In the genomic region with DNA sequence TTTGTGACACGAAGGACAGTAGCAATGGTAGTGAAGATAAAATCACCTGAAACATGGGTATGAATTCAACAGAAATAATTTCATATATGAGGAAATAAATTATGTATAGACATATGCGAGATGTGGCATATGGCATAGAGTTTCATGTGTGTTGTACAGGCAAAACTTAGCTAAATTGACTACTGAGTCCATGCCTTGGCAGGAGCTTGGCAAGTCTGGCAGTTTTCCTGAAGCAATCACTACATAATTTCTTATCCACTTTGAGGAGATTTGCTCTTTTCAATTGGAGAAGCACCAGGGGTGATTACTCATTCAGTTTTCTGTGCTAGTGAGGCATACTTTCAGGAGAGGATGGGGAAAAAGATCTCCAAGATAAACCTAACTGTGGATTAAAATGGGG, we compare ENCODE assay signal across 27 mouse cellular contexts.
A peak's percentile ranks its signal among the peaks of the same experiment; 100 is the strongest.
DNase-seq lines count a peak whose midpoint lies in the region; ATAC-seq and TF ChIP-seq lines count a peak whose summit lies in the region.
"Had no signal": no experiment of that assay in that cellular context is flagged by ENCODE, and none has a peak within 500 bp of the region (broad histone marks: within the 10 kb centered on the region; RNA-seq: fewer than 3 reads in every experiment).

No protein-coding gene starts in this region.

- ATAC-seq in forebrain, embryonic 15.5 days (replicated peaks) = peak; percentile 76; the same call in 1 of the 2 replicates
- no peak for ATAC-seq in forebrain, embryonic 12.5 days (ENCODE audit: low FRiP score)
- ATAC-seq: CD4-positive, CD25-positive, alpha-beta regulatory T cell, adult 4 months; hindbrain, embryonic 16.5 days; intestine, embryonic 15.5 days had no signal

- no peaks in the 10 kb centered on the region for H3K27me3 ChIP-seq in forebrain, embryonic 15.5 days
- no peaks in the 10 kb centered on the region for H3K27me3 ChIP-seq in forebrain, embryonic 12.5 days
- H3K27me3 ChIP-seq: embryonic facial prominence, embryonic 12.5 days; embryonic facial prominence, embryonic 15.5 days; heart, embryonic 12.5 days; heart, embryonic 15.5 days; hindbrain, embryonic 13.5 days; intestine, embryonic 15.5 days had no signal

- H3K4me2 ChIP-seq in forebrain, embryonic 15.5 days (replicated peaks) = no peak overlapping the region
- no peak overlapping the region for H3K4me2 ChIP-seq in forebrain, embryonic 12.5 days
- H3K4me2 ChIP-seq: embryonic facial prominence, embryonic 12.5 days; embryonic facial prominence, embryonic 15.5 days; heart, embryonic 12.5 days; heart, embryonic 15.5 days; hindbrain, embryonic 13.5 days; intestine, embryonic 15.5 days had no signal

- H3K27ac ChIP-seq in forebrain, embryonic 15.5 days (replicated peaks) = no peak overlapping the region
- no peak overlapping the region for H3K27ac ChIP-seq in forebrain, embryonic 12.5 days
- H3K27ac ChIP-seq in left cerebral cortex, adult 2 months = no peak overlapping the region
- H3K27ac ChIP-seq: embryonic facial prominence, embryonic 12.5 days; embryonic facial prominence, embryonic 15.5 days; heart, embryonic 15.5 days; hindbrain, embryonic 10.5 days; hindbrain, embryonic 13.5 days; intestine, embryonic 15.5 days had no signal

- H3K36me3 ChIP-seq in forebrain, embryonic 15.5 days = no peaks in the 10 kb centered on the region
- no peaks in the 10 kb centered on the region for H3K36me3 ChIP-seq in forebrain, embryonic 12.5 days (replicated peaks)
- H3K36me3 ChIP-seq: embryonic facial prominence, embryonic 12.5 days; embryonic facial prominence, embryonic 15.5 days; heart, embryonic 12.5 days; heart, embryonic 15.5 days; hindbrain, embryonic 10.5 days; hindbrain, embryonic 13.5 days; intestine, embryonic 15.5 days had no signal

- intact Hi-C loops in left cerebral cortex, adult 2 months (cut with DNase I) = no loop called here

- no peak overlapping the region for H3K4me3 ChIP-seq in forebrain, embryonic 15.5 days
- no peak overlapping the region for H3K4me3 ChIP-seq in forebrain, embryonic 12.5 days (replicated peaks)
- H3K4me3 ChIP-seq in left cerebral cortex, adult 2 months = no peak overlapping the region
- H3K4me3 ChIP-seq: embryonic facial prominence, embryonic 12.5 days; embryonic facial prominence, embryonic 15.5 days; heart, embryonic 12.5 days; heart, embryonic 15.5 days; hindbrain, embryonic 10.5 days; hindbrain, embryonic 13.5 days; intestine, embryonic 15.5 days had no signal

- 74% methylated on average over 2 of the region's 2 CpGs for WGBS in forebrain, embryonic 15.5 days
- WGBS in forebrain, embryonic 12.5 days = 89% methylated on average over 2 of the region's 2 CpGs

- TF ChIP-seq CTCF in left cerebral cortex, adult 2 months (IDR thresholded peaks at IDR 0.05) = no peak

- no peaks in the 10 kb centered on the region for H3K4me1 ChIP-seq in forebrain, embryonic 15.5 days
- H3K4me1 ChIP-seq in forebrain, embryonic 12.5 days = no peaks in the 10 kb centered on the region
- H3K4me1 ChIP-seq: embryonic facial prominence, embryonic 12.5 days; embryonic facial prominence, embryonic 15.5 days; heart, embryonic 12.5 days; heart, embryonic 15.5 days; hindbrain, embryonic 10.5 days; hindbrain, embryonic 13.5 days; intestine, embryonic 15.5 days had no signal

- H3K9me3 ChIP-seq in forebrain, embryonic 15.5 days = no peaks in the 10 kb centered on the region
- no peaks in the 10 kb centered on the region for H3K9me3 ChIP-seq in forebrain, embryonic 12.5 days
- H3K9me3 ChIP-seq: embryonic facial prominence, embryonic 12.5 days; embryonic facial prominence, embryonic 15.5 days; heart, embryonic 12.5 days; heart, embryonic 15.5 days; hindbrain, embryonic 10.5 days; hindbrain, embryonic 13.5 days; intestine, embryonic 15.5 days had no signal

- H3K9ac ChIP-seq in forebrain, embryonic 15.5 days (replicated peaks) = no peak overlapping the region
- no peak overlapping the region for H3K9ac ChIP-seq in forebrain, embryonic 12.5 days
- H3K9ac ChIP-seq: embryonic facial prominence, embryonic 12.5 days; embryonic facial prominence, embryonic 15.5 days; heart, embryonic 12.5 days; heart, embryonic 15.5 days; hindbrain, embryonic 13.5 days; intestine, embryonic 15.5 days had no signal

- peak; percentile 27 for DNase-seq in right cerebral cortex, postnatal 4 days
- no peak for DNase-seq in right cerebral cortex, postnatal 14 days
- peak; percentile 57 for DNase-seq in brain, embryonic 18.5 days (ENCODE audit: low read depth, low spot score)
- DNase-seq in telencephalon, adult 2 months (ENCODE audit: low read depth, low spot score) = peak; percentile 15
- DNase-seq in ovary, postnatal 10 days (ENCODE audit: low spot score) = no peak
- no peak for DNase-seq in left cerebral cortex, adult 2 months (ENCODE audit: extremely low spot score in 1 of 2, low spot score in 2 of 2)
- DNase-seq: adrenal gland, adult 2 months; adrenal gland, postnatal 14 days; cerebellum, adult 11 months; cerebellum, adult 2 months; cerebellum, adult 9-11 months; cerebellum, postnatal 25 days; gastrocnemius, postnatal 25 days; heart, adult 18-20 months; heart, postnatal 10 days; heart, postnatal 36 days had no signal

Comparison
In these comparisons a context has a peak if more than half of its experiments do, and no peak if none do; other contexts are left out.
1. DNase-seq: peak in right cerebral cortex, postnatal 4 days (single experiment), brain, embryonic 18.5 days (single experiment) and telencephalon, adult 2 months (single experiment); none in right cerebral cortex, postnatal 14 days (single experiment), ovary, postnatal 10 days (single experiment) and left cerebral cortex, adult 2 months (0 of 2).